Mouse (Mus musculus): ENCODE measurements around the gene Nr4a1.

The Nr4a1 gene

DNA sequence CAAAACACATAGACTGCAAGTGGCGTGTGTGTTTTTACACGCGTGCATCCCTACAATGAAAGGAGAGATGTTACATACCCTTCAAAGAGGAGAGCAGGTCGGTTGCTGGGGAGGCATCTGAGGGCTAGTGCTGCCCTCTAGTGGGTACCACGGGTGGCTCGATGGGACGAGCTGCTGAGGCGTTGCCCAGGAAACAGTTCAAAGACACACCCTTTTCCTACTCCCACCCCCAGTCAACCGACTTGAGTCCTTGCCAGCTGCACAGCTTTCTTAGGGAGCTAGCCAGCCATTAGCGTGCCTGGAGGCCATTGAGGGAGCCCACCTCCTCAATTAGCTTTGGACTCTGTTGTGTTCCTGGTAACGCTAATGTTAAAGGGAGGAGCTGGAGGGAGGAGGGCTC is 61.8 kb downstream of the Nr4a1 start:
- peak; percentile 75 for DNase-seq (ENCODE audit: low spot score)

DNA sequence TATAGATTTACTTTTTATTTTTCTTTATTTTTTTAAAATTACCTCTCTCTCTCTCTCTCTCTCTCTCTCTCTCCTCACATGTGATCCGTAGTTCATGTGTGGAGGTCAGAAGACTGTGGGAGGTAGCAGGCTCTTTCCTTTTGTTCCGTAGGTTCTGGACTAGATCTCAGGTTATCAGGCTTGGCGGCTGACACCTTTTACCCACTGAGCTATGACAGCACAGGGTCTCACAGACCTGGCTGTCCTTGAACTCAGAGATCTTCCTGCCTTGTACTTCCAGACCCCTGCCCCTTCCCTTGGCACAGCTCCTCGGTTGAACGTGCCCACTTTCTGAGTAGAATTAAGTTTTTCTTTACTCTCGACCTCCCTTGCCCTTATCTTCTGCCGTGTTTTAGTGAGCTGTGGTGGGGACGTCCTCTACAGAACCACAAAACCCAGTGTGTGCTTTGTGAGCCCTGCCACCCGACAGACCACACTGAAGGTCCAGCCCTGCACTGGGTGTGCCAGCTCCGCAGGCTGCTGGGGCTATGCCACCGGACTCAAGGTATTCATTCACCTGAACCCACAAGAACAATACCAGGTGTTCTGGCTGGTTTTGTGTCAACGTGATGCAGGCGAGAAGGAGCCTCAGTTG is 62.3 kb downstream of the Nr4a1 start:
- no peak for DNase-seq (ENCODE audit: low spot score)

DNA sequence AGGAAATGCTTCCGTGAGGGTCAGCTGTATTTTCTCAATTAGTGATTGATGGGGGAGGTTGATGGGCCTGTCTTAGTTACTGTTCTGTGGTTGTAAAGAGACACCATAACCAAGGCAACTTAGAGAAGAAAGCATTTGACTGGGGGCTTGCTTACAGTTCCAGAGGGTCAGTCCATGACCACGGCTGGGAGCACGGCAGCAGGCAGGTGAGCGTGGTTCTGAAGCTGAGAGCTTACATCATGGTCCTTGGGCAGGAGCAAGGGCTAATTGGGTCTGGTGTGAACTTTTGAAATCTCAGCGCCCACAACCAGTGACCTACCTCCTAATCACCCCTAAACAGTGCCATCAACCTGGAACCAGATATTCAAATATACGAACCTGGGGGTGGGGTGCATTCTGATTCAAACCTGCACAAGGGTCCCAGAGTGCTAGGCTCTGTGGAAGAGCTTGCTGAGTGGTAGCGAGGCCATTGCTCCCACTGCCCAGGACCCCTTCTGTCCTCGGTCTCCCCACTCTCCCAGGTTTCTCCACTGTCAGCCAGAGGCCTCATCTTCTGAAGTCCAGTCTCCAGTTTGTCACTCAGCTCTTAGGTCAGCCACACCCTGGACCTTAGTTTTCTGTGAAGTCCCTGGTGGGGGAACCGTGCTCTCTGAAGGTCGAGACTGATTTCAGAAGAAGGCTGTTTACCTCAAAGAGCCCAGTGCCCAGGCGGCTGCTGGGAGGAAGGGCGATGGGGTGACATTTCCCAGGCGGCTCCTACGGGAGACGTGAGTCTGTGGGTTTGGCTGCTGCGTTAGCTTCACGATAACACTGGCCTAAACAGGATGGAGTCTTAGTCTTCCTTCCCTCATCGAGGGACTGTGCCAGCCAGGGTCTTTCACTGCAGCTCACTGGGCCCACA is 63.1 kb downstream of the Nr4a1 start:
- DNase-seq (ENCODE audit: low spot score), result no peak

DNA sequence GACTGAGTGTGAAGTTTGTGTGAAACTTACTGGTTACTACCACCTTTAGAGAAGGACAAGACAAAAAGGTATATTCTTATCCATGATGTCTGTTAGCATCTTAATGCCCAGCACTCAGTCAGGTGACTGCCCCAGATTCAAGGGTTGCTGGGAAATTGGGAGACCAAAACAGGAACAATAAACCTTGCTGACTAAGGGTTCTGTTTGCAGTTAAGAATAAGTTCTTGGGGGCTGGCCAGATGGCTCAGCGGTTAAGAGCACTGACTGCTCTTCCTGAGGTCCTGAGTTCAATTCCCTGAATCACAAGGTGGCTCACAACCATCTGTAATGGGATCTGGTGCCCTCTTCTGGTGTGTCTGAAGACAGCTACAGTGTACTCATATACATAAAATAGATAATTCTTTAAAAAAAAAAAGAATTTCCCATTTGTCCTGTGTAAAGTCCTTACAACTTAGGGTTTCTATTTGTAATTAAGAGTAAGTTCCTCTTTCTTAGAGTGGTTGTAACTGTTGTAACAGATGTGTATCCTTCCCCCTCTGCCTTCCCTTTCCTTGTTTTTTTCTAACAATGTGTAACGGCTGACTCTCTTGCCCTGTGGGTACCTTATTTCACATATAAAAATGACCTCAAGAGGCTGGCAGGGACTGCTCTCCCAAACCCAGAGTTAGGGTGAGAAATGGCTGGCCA is 63.9 kb downstream of the Nr4a1 start:
- no peak for DNase-seq (ENCODE audit: low spot score)

DNA sequence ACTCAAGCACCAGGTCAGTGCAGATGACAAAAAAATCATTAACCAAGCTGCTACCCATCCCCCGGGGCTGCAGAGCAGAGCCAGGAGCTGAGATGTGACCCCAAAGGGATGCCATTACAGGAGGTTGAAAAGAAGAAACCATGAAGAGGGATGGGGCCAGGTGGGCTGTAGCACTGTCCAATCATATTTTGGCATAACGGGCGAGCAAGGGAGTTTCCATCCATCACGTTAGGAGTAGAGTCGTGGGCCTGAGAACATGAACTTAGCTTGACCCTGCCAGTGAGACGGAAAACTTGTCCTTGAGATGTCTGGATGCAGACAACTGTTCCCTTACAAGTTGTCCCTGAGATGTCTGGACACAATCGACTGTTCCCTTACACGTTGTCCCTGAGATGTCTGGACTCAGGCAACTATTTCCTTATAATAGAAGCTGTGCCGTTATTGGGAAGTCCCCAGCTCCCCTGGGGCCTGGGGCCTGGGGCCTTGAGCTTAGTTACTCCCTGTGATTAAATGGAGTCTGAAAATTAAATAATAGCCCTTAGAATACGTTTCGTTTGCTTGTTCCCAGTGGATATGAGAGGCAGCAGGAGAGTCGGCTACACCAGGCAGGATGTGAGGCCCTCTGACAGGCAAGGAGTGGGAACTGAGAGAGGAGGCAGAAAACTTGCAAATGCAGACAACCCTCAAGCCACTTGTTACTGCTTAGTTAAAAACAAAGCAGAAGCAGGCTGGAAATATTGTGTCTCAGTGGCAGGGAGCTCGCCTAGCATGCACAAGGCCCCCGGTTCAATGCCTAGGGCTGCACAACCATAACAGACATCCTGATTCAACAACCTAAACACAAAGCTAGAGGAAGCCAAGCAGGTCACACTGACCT is 65.1 kb downstream of the Nr4a1 start:
- DNase-seq (ENCODE audit: low spot score), result no peak

DNA sequence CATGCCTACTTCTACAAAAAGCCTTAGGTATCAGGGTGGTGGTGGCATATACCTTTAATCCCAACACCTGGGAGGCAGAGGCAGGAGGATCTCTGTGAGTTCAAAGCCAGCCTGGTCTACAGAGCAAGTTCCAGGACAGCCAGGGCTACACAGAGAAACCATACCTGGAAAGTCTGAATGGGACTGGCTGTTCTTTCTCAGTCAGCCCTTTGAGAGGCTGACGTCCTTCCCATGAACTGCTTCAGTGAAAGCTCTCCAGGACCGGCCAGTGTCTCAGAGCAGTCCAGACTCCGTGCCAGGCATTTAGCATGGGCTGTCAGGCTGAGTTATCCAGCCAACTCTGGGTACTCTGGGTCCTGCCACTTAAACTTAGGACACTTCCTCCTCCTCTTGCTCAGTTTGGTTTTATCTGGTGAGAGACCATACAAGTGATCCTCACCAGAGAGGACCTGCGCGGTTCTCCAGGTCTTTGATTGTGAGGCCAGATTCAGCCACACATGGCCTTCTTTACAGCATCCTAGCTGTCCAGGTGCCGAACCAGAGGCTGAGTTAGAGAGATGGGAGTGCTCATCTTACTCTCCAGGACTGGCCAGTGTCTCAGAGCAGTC is 66.0 kb downstream of the Nr4a1 start:
- DNase-seq (ENCODE audit: low spot score), result no peak

DNA sequence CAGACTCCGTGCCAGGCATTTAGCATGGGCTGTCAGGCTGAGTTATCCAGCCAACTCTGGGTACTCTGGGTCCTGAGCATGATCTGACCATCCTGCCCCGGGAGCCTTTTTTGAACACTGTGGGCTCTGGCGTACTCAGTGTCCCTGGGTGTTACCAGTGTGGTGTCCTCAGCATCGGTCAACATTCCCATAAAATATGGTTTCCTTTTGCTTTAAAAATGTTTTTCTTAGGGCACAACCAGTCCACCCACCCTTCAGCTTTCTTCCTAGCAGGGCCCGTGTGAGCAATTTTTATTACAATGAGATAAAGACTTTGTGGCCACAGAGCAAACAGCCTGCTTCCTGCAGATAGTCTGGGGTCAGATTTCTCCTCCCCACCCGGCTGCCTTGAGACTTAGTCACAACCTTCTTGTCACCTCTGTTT is 66.6 kb downstream of the Nr4a1 start:
- no peak for DNase-seq (ENCODE audit: low spot score)

DNA sequence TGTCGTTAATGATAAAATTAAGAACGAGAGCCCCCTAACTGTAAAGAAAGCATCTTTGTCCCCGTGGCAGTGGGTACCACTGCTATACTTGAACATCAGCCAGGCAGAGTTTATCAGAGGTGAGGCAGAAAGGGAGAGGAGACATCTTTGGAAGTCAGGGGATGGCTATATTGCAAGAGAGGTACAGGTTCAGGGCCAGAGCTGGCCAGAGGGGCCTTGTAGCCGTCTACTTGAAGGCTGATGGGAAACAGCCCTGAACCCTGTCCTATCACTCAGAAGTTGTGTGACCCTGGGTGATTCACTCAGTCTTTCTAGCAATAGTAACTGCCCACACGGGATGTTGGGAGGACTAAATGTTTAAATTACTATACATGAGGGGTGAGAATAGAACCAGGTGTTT is 67.1 kb downstream of the Nr4a1 start:
- DNase-seq (ENCODE audit: low spot score), result no peak

DNA sequence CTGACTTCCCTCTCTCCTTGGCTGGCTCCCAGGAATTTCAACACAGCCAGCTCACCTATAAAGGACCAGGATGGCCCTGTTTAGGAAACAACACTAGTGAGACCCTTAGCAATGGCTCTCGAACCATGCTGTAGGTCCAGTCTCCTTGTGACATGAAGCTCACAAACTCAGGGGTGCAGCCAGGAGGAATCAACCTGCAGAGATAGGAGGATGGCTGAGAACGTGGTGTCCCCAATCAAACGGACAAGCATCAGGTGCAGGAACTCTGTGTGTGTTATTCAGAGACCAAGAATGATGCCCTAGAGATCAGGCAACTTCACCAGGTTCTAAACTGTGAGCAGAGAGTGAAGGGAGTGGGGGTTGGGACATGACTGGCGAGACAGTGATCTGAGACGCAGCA is 68.0 kb downstream of the Nr4a1 start:
- DNase-seq (ENCODE audit: low spot score), result no peak

DNA sequence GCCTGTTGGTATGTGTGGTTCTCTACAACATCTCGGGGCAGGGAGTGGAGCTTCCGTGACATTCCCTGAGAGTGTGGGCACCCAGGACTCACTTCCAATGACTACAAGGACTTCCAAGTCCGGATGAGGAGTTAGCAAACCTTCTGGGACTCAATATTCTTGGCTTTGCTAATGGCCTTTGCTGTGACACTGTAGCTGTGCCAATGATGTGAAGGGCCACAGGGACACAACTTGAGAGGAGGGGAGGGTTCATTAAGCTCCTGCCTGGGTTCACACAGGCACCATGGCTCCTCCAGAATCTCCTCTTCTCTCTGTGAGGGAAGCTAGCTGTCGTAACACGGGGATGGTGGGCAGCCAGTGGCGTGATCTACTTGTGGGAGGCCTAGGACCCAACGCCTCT is 68.6 kb downstream of the Nr4a1 start:
- DNase-seq (ENCODE audit: low spot score), result no peak

DNA sequence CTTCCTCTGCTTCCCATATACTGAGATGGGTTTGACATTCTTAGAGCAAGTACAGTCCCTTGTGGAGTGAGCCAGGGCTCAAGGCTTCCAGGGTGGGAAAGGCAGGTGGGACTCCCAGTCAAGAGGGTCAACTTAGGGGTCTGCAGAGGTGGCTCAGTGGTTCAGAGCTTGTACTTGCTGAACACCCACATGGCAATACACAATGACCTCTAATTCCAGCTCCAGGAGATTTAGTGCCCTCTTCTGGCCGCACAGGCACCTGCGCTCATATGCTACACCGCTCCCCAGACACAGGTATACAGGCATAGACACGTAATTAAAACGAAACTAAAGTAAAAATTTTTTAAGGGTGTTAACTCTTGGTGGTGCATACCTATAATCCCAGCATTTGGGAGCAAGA is 69.4 kb downstream of the Nr4a1 start:
- no peak for DNase-seq (ENCODE audit: low spot score)

Data from yolk sac, embryonic 10.5 days (tissue).